Mouse (Mus musculus): ENCODE results near the gene Atp1b4. TPM values are rescaled to one million over a fixed set of nuclear protein-coding genes. Genes with fewer than 3 reads are reported as not detected.

Gene Atp1b4
- polyA plus RNA-seq (2012; rRNA removed) = 1.0 TPM in 1 of 2 replicates, not detected in the other

GRCm38 (mm10) chrX:38315884-38316283 lies at the start of gene Atp1b4:
Gene Atp1b4 (plus strand): TSS chrX:38316184.

Other genes with a start within 250 kb of the Atp1b4 start
- gene Rhox10, start 249.7 kb upstream of the Atp1b4 start, polyA plus RNA-seq (2012; rRNA removed) = not detected in 2 replicates
- gene Rhox11, start 231.0 kb upstream of the Atp1b4 start, polyA plus RNA-seq (2012; rRNA removed) = not detected in 2 replicates
- not detected in 2 replicates for gene Rhox12, start 205.3 kb upstream of the Atp1b4 start, polyA plus RNA-seq (2012; rRNA removed)
- not detected in 2 replicates for gene Rhox13, start 195.0 kb upstream of the Atp1b4 start, polyA plus RNA-seq (2012; rRNA removed)
- gene Zbtb33, start 126.4 kb upstream of the Atp1b4 start, polyA plus RNA-seq (2012; rRNA removed) = 14.1 and 16.9 TPM in 2 replicates
- gene Tmem255a, start 63.7 kb upstream of the Atp1b4 start, polyA plus RNA-seq (2012; rRNA removed) = 10.6 and 15.6 TPM in 2 replicates
- 46.5 and 56.8 TPM in 2 replicates for gene Lamp2, start 140.3 kb downstream of the Atp1b4 start, polyA plus RNA-seq (2012; rRNA removed)

All from central nervous system, embryonic 14 days (tissue).